Mouse (Mus musculus) heart, embryonic 15.5 days (tissue): Measurements from ENCODE around the gene Atrnl1. TPM values are rescaled to one million over a fixed set of nuclear protein-coding genes. Genes with fewer than 3 reads are reported as not detected.

Experiments used
- ATAC-seq: fragments of 200-750 bp; cut with Nextera tagmentation; replicated peaks from 2 replicates; pipeline ENCODE4 v1.8.0; 2017; ENCODE audit warnings: low read depth, moderate TSS enrichment; ENCODE audit not compliant: insufficient number of reproducible peaks, insufficient read depth, low FRiP score
- H3K27ac ChIP-seq: fragments of 300-500 bp; sonication (generic); 2 replicates; pipeline ENCODE4 v1.5.1; 2015; ENCODE audit warnings: mild to moderate bottlenecking, inconsistent platforms
- H3K27me3 ChIP-seq: fragments of 300-500 bp; sonication (generic); 2 replicates; pipeline ENCODE4 v1.6.1; 2015; ENCODE audit warnings: inconsistent platforms
- H3K36me3 ChIP-seq: fragments of 300-500 bp; sonication (generic); 2 replicates; pipeline ENCODE4 v1.6.1; 2015; ENCODE audit warnings: mild to moderate bottlenecking, inconsistent platforms
- H3K4me1 ChIP-seq: fragments of 300-500 bp; sonication (generic); replicated peaks from 2 replicates; pipeline ENCODE4 v1.6.1; 2015; ENCODE audit warnings: inconsistent platforms
- H3K4me2 ChIP-seq: fragments of 300-500 bp; sonication (generic); 2 replicates; pipeline ENCODE4 v1.6.1; 2015; ENCODE audit warnings: inconsistent platforms, mild to moderate bottlenecking, moderate library complexity
- H3K4me3 ChIP-seq: fragments of 300-500 bp; sonication (generic); 2 replicates; pipeline ENCODE4 v1.5.1; 2015; ENCODE audit warnings: mild to moderate bottlenecking, inconsistent platforms
- H3K9ac ChIP-seq: fragments of 300-500 bp; sonication (generic); 2 replicates; pipeline ENCODE4 v1.6.1; 2015; ENCODE audit warnings: mild to moderate bottlenecking, inconsistent platforms
- H3K9me3 ChIP-seq: fragments of 300-500 bp; sonication (generic); replicated peaks from 2 replicates; pipeline ENCODE4 v1.6.1; 2016; ENCODE audit warnings: inconsistent platforms
- WGBS: fragments of 180-500 bp; shearing (Covaris S2); methylation state at CpG from one replicate; pipeline ENCODE4 v1.1.7; 2015; ENCODE audit warnings: mixed read lengths; 5-methylcytosine and 5-hydroxymethylcytosine counted together
- polyA plus RNA-seq: library from polyadenylated mRNA; unstranded; fragments of >200 nt; fragmentation: Nextera tagmentation; extraction: Ambion mirVana; gene quantifications from 2 replicates; pipeline ENCODE4 v1.2.1, GENCODE M21; 2015

The Atrnl1 gene
- polyA plus RNA-seq, 1 experiment from 2014 or later, result 2.9 TPM

GRCm38 (mm10) chr19:58110491-58110890 is 499.7 kb downstream of the Atrnl1 start:
- H3K36me3 ChIP-seq, result no peaks in the 10 kb centered on the region
- no peaks in the 10 kb centered on the region for H3K27me3 ChIP-seq
- H3K9ac ChIP-seq, result no peak overlapping the region
- H3K4me2 ChIP-seq, result no peak overlapping the region
- 96% methylated on average over 3 of the region's 3 CpGs for WGBS
- H3K4me3 ChIP-seq, result no peak overlapping the region
- ATAC-seq, result no peak
- no peaks in the 10 kb centered on the region for H3K4me1 ChIP-seq
- H3K9me3 ChIP-seq, result no peaks in the 10 kb centered on the region
- H3K27ac ChIP-seq, result no peak overlapping the region

- ATAC-seq, result no peak
- no peak overlapping the region for H3K4me3 ChIP-seq
- H3K36me3 ChIP-seq, result no peaks in the 10 kb centered on the region
- no peak overlapping the region for H3K9ac ChIP-seq
- no peak overlapping the region for H3K4me2 ChIP-seq
- 66% methylated on average over 6 of the region's 6 CpGs for WGBS
- no peaks in the 10 kb centered on the region for H3K4me1 ChIP-seq
- no peaks in the 10 kb centered on the region for H3K27me3 ChIP-seq
- no peak overlapping the region for H3K27ac ChIP-seq
- H3K9me3 ChIP-seq, result no peaks in the 10 kb centered on the region
These were observed 500.5 kb downstream of the Atrnl1 start for GRCm38 (mm10) chr19:58111291-58111690.

GRCm38 (mm10) chr19:58112151-58112550 is 501.3 kb downstream of the Atrnl1 start:
- Histone ChIP-seq H3K9ac (no peak overlapping the region), H3K4me3 (no peak overlapping the region), H3K4me2 (no peak overlapping the region), H3K4me1 (no peaks in the 10 kb centered on the region), H3K36me3 (no peaks in the 10 kb centered on the region), H3K27me3 (no peaks in the 10 kb centered on the region), H3K27ac (no peak overlapping the region), H3K9me3 (no peaks in the 10 kb centered on the region)
- WGBS, result 69% methylated on average over 5 of the region's 5 CpGs
- ATAC-seq, result no peak

- Histone ChIP-seq H3K4me2 (no peak overlapping the region), H3K27me3 (no peaks in the 10 kb centered on the region), H3K4me3 (no peak overlapping the region), H3K4me1 (peaks cover under 1% of the 10 kb centered on the region), H3K9ac (no peak overlapping the region), H3K27ac (no peak overlapping the region), H3K36me3 (no peaks in the 10 kb centered on the region), H3K9me3 (no peaks in the 10 kb centered on the region)
- ATAC-seq, result peak; percentile 87
- 87% methylated on average over 5 of the region's 5 CpGs for WGBS
These were observed 502.4 kb downstream of the Atrnl1 start for GRCm38 (mm10) chr19:58113092-58113731.

DNA sequence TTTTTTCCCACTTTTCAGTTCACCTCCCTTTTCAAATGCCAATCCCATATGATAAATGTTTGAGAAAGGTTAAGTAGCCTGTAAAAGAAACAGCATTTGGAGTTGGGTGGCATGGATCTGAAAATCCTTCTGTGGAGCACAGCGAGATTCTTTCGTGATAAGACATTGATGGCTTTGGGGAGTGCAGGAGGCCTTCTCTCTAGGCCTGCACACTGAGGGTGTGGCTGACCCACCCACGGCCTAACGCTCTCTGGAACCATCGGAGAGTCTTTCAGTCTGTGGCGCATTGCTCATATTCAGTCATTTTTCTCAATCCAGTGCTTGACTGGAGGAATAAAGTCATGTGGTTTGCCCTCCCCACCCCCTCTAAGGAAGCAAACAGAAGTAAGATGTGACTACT is 506.8 kb downstream of the Atrnl1 start:
- ATAC-seq, result no peak
- Histone ChIP-seq H3K36me3 (no peaks in the 10 kb centered on the region), H3K4me1 (peaks cover 9% of the 10 kb centered on the region), H3K9me3 (no peaks in the 10 kb centered on the region), H3K4me3 (no peak overlapping the region), H3K27ac (no peak overlapping the region), H3K9ac (no peak overlapping the region), H3K27me3 (no peaks in the 10 kb centered on the region), H3K4me2 (no peak overlapping the region)
- WGBS, result 90% methylated on average over 6 of the region's 6 CpGs

- H3K4me1 ChIP-seq, result peaks cover 9% of the 10 kb centered on the region
- H3K36me3 ChIP-seq, result no peaks in the 10 kb centered on the region
- H3K9me3 ChIP-seq, result no peaks in the 10 kb centered on the region
- 78% methylated on average over 19 of the region's 19 CpGs for WGBS
- no peak overlapping the region for H3K9ac ChIP-seq
- ATAC-seq, result no peak
- H3K27ac ChIP-seq, result no peak overlapping the region
- no peak overlapping the region for H3K4me2 ChIP-seq
- H3K4me3 ChIP-seq, result no peak overlapping the region
- H3K27me3 ChIP-seq, result no peaks in the 10 kb centered on the region
These were observed 507.5 kb downstream of the Atrnl1 start for GRCm38 (mm10) chr19:58118141-58118835.

DNA sequence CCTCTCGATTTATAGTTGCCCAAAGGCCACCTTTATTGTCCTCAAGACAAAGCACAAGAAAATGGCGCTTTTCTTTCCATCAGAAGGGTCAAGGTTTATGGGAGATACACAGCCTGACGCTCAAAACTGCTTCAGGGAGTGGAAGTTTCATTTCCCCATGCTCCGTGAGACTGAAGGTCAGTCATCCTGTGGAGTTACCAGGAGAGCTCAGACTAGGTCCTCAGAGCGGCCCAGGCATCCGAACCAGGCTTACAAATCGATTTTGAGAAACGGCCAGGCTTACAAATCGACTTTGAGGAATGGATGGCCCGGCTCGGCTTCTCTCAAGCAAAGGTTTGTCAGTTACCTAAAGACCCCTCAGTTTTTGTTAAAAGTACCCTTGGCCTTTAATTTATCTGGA is 508.0 kb downstream of the Atrnl1 start:
- ATAC-seq, result no peak
- H3K36me3 ChIP-seq, result no peaks in the 10 kb centered on the region
- peaks cover 9% of the 10 kb centered on the region for H3K4me1 ChIP-seq
- no peaks in the 10 kb centered on the region for H3K9me3 ChIP-seq
- 89% methylated on average over 11 of the region's 11 CpGs for WGBS
- H3K4me3 ChIP-seq, result no peak overlapping the region
- H3K27me3 ChIP-seq, result no peaks in the 10 kb centered on the region
- H3K27ac ChIP-seq, result no peak overlapping the region
- no peak overlapping the region for H3K9ac ChIP-seq
- H3K4me2 ChIP-seq, result no peak overlapping the region

GRCm38 (mm10) chr19:58119681-58120173 is 508.9 kb downstream of the Atrnl1 start:
- Histone ChIP-seq H3K9ac (no peak overlapping the region), H3K27me3 (no peaks in the 10 kb centered on the region), H3K4me3 (no peak overlapping the region), H3K9me3 (no peaks in the 10 kb centered on the region), H3K27ac (no peak overlapping the region), H3K36me3 (no peaks in the 10 kb centered on the region), H3K4me1 (peaks cover 9% of the 10 kb centered on the region), H3K4me2 (no peak overlapping the region; the same call in 1 of the 2 replicates)
- WGBS, result 47% methylated on average over 13 of the region's 13 CpGs
- ATAC-seq, result peak; percentile 22; the same call in 1 of the 2 replicates

- WGBS, result 82% methylated on average over 9 of the region's 9 CpGs
- no peaks in the 10 kb centered on the region for H3K9me3 ChIP-seq
These were observed 509.8 kb downstream of the Atrnl1 start for GRCm38 (mm10) chr19:58120661-58121060.

GRCm38 (mm10) chr19:58121628-58122027 is 510.8 kb downstream of the Atrnl1 start:
- no peak for ATAC-seq
- H3K4me2 ChIP-seq, result no peak overlapping the region
- H3K36me3 ChIP-seq, result no peaks in the 10 kb centered on the region
- H3K9ac ChIP-seq, result no peak overlapping the region
- no peak overlapping the region for H3K4me3 ChIP-seq
- peaks cover 9% of the 10 kb centered on the region for H3K4me1 ChIP-seq
- H3K9me3 ChIP-seq, result no peaks in the 10 kb centered on the region
- H3K27me3 ChIP-seq, result no peaks in the 10 kb centered on the region
- no peak overlapping the region for H3K27ac ChIP-seq
- 74% methylated on average over 6 of the region's 6 CpGs for WGBS

More at GRCm38 (mm10) chr19:58120661-58121060, 509.8 kb downstream of the Atrnl1 start:
- ATAC-seq, result no peak
- Histone ChIP-seq H3K27me3 (no peaks in the 10 kb centered on the region), H3K27ac (no peak overlapping the region), H3K4me2 (no peak overlapping the region), H3K4me1 (peaks cover 9% of the 10 kb centered on the region), H3K4me3 (no peak overlapping the region), H3K36me3 (no peaks in the 10 kb centered on the region), H3K9ac (no peak overlapping the region)

GRCm38 (mm10) chr19:58123620-58124019 is 512.8 kb downstream of the Atrnl1 start:
- Histone ChIP-seq H3K27me3 (no peaks in the 10 kb centered on the region), H3K4me2 (no peak overlapping the region), H3K4me1 (peaks cover 5% of the 10 kb centered on the region), H3K36me3 (no peaks in the 10 kb centered on the region), H3K9ac (no peak overlapping the region), H3K9me3 (no peaks in the 10 kb centered on the region), H3K4me3 (no peak overlapping the region), H3K27ac (no peak overlapping the region)
- WGBS, result 80% methylated on average over 3 of the region's 3 CpGs
- no peak for ATAC-seq

DNA sequence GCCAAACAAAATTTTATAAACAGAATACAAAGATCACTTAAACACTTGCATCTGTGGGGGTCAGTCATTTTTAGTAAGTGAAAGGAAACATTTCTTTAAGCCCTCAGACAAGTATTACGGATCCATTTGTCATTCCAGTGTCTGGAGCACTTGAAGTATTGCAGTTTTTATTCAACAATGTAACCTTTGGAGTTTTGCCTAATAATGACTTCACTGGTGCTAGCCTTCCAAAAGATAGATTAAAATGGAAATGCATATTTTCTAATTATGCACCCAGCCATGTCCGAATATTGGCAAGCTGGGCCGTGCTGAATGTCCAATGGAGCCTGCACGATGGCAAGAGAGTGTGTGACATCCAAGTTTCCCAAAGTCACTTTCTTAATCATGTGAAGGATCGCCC is 513.7 kb downstream of the Atrnl1 start:
- Histone ChIP-seq H3K9me3 (no peaks in the 10 kb centered on the region), H3K4me3 (no peak overlapping the region), H3K4me1 (peaks cover 5% of the 10 kb centered on the region), H3K4me2 (no peak overlapping the region), H3K27ac (no peak overlapping the region), H3K9ac (no peak overlapping the region), H3K27me3 (no peaks in the 10 kb centered on the region), H3K36me3 (no peaks in the 10 kb centered on the region)
- ATAC-seq, result no peak
- 71% methylated on average over 5 of the region's 5 CpGs for WGBS
